Mouse (Mus musculus) CH12.LX (cell line): ENCODE measurements around the gene Inpp5a. TPM values are rescaled to one million over a fixed set of nuclear protein-coding genes. Genes with fewer than 3 reads are reported as not detected.

Experiments
- DNase-seq: peaks from one replicate; pipeline ENCODE4 v3.0.0-alpha.2; 2013; ENCODE audit errors: extremely low read depth
- H3K27ac ChIP-seq: 2 replicates; pipeline ENCODE4 v1.5.1; 2012; ENCODE audit warnings: low read depth, mild to moderate bottlenecking, control low read depth, moderate library complexity; ENCODE audit not compliant: insufficient read depth
- H3K27me3 ChIP-seq: replicated peaks from 2 replicates; pipeline ENCODE3; 2012; ENCODE audit warnings: inconsistent platforms
- H3K36me3 ChIP-seq, 2 experiments: replicated peaks in 1 of 2; 2 replicates each; pipeline versions ENCODE3 to v1.6.1; 2012; ENCODE audit warnings: inconsistent platforms in 1 of 2, low read length in 1 of 2, mild to moderate bottlenecking in 1 of 2, mixed read lengths in 1 of 2, moderate library complexity in 1 of 2; ENCODE audit not compliant: control insufficient read depth in 1 of 2, insufficient read depth in 1 of 2
- H3K4me1 ChIP-seq, 2 experiments: 2 replicates each; pipeline ENCODE4 v1.6.1; 2012; ENCODE audit warnings: inconsistent platforms in 1 of 2, moderate library complexity in 1 of 2; ENCODE audit not compliant: insufficient read depth in 2 of 2, control insufficient read depth in 1 of 2
- H3K4me2 ChIP-seq: 2 replicates; pipeline ENCODE4 v1.6.1; 2012; ENCODE audit warnings: low read depth, mild to moderate bottlenecking, control low read depth; ENCODE audit not compliant: poor library complexity, insufficient read depth, severe bottlenecking
- H3K4me3 ChIP-seq, 3 experiments: fragments of 150-350 bp in 1 of 3; sonication (generic) in 1 of 3; replicated peaks in 1 of 3; 2 replicates each; pipeline versions ENCODE3 to v1.5.1; 2011 to 2012; ENCODE audit warnings: low read depth in 2 of 3, low read length in 2 of 3, mild to moderate bottlenecking in 2 of 3, moderate library complexity in 2 of 3, control low read depth in 1 of 3, improper control_type of control experiment in 1 of 3, inconsistent platforms in 1 of 3, mixed read lengths in 1 of 3; ENCODE audit not compliant: poor library complexity in 1 of 3
- H3K79me2 ChIP-seq: replicated peaks from 2 replicates; pipeline ENCODE4 v1.6.1; 2012; ENCODE audit warnings: mild to moderate bottlenecking, moderate library complexity; ENCODE audit not compliant: control insufficient read depth, poor library complexity, insufficient read depth, severe bottlenecking; ENCODE audit errors: extremely low read depth
- H3K9ac ChIP-seq: 2 replicates; pipeline ENCODE4 v1.6.1; 2012; ENCODE audit warnings: low read depth, mild to moderate bottlenecking, control low read depth, moderate library complexity; ENCODE audit not compliant: insufficient read depth
- H3K9me3 ChIP-seq: replicated peaks from 2 replicates; pipeline ENCODE3; 2012; ENCODE audit warnings: low read length, inconsistent platforms, mixed read lengths
- BHLHE40 ChIP-seq: IDR thresholded peaks from 2 replicates; pipeline ENCODE4 v1.6.1; 2011; ENCODE audit warnings: mild to moderate bottlenecking, low read depth, low read length, improper control_type of control experiment
- ELF1 ChIP-seq: IDR thresholded peaks from 2 replicates; pipeline ENCODE4 v1.6.1; 2014; ENCODE audit warnings: low read depth, mild to moderate bottlenecking, inconsistent platforms, low read length, improper control_type of control experiment
- ETS1 ChIP-seq: conservative IDR thresholded peaks from 2 replicates; pipeline ENCODE4 v1.6.1; 2012; ENCODE audit warnings: low read depth, mild to moderate bottlenecking, inconsistent platforms, low read length, improper control_type of control experiment, moderate library complexity
- GABPA ChIP-seq: IDR thresholded peaks from 2 replicates; pipeline ENCODE4 v1.6.1; 2012; ENCODE audit warnings: low read depth, low read length, improper control_type of control experiment, inconsistent platforms; ENCODE audit not compliant: insufficient replicate concordance
- HCFC1 ChIP-seq: IDR thresholded peaks from 2 replicates; pipeline ENCODE4 v1.6.1; 2012; ENCODE audit warnings: low read depth, mild to moderate bottlenecking, inconsistent platforms, low read length, improper control_type of control experiment
- IRF4 ChIP-seq: IDR thresholded peaks from 2 replicates; pipeline ENCODE4 v1.6.1; 2014; ENCODE audit warnings: low read depth, mild to moderate bottlenecking, inconsistent platforms, low read length, improper control_type of control experiment
- JUND ChIP-seq: conservative IDR thresholded peaks from 2 replicates; pipeline ENCODE4 v1.6.1; 2011; ENCODE audit warnings: low read depth, low read length, improper control_type of control experiment
- KAT2A ChIP-seq: IDR thresholded peaks from 2 replicates; pipeline ENCODE4 v1.6.1; 2012; ENCODE audit warnings: low read length, improper control_type of control experiment, inconsistent platforms; ENCODE audit not compliant: insufficient replicate concordance
- MAFK ChIP-seq: IDR thresholded peaks from 2 replicates; pipeline ENCODE4 v1.6.1; 2011; ENCODE audit warnings: low read length, improper control_type of control experiment; ENCODE audit not compliant: insufficient replicate concordance
- MAX ChIP-seq: IDR thresholded peaks from 2 replicates; pipeline ENCODE4 v1.6.1; 2011; ENCODE audit warnings: low read length, improper control_type of control experiment
- MEF2A ChIP-seq: IDR thresholded peaks from 2 replicates; pipeline ENCODE4 v1.6.1; 2014; ENCODE audit warnings: low read depth, mild to moderate bottlenecking, inconsistent platforms, low read length, improper control_type of control experiment, borderline replicate concordance
- MXI1 ChIP-seq: IDR thresholded peaks from 2 replicates; pipeline ENCODE4 v1.6.1; 2011; ENCODE audit warnings: mild to moderate bottlenecking, low read depth, low read length, improper control_type of control experiment
- MYC ChIP-seq: IDR thresholded peaks from 2 replicates; pipeline ENCODE4 v1.6.1; 2011; ENCODE audit warnings: low read depth, mild to moderate bottlenecking, improper control_type of control experiment, low read length
- NELFE ChIP-seq: IDR thresholded peaks from 2 replicates; pipeline ENCODE4 v1.6.1; 2011; ENCODE audit warnings: low read depth, low read length, improper control_type of control experiment
- PAX5 ChIP-seq: IDR thresholded peaks from 2 replicates; pipeline ENCODE4 v1.6.1; 2012; ENCODE audit warnings: low read length, inconsistent platforms, mixed read lengths
- POLR2AphosphoS2 ChIP-seq: IDR thresholded peaks from 2 replicates; pipeline ENCODE4 v1.6.1; 2011; ENCODE audit warnings: low read depth, low read length, improper control_type of control experiment
- RAD21 ChIP-seq: IDR thresholded peaks from 2 replicates; pipeline ENCODE4 v1.6.1; 2011; ENCODE audit warnings: low read depth, mild to moderate bottlenecking, low read length, improper control_type of control experiment, moderate library complexity
- RCOR1 ChIP-seq: conservative IDR thresholded peaks from 2 replicates; pipeline ENCODE4 v1.6.1; 2012; ENCODE audit warnings: low read depth, mild to moderate bottlenecking, inconsistent platforms, low read length, improper control_type of control experiment
- SIN3A ChIP-seq: IDR thresholded peaks from 2 replicates; pipeline ENCODE4 v1.6.1; 2012; ENCODE audit warnings: low read length, improper control_type of control experiment, inconsistent platforms
- SMC3 ChIP-seq: IDR thresholded peaks from 2 replicates; pipeline ENCODE4 v1.6.1; 2011; ENCODE audit warnings: low read depth, low read length, improper control_type of control experiment
- USF2 ChIP-seq: conservative IDR thresholded peaks from 2 replicates; pipeline ENCODE4 v1.6.1; 2011; ENCODE audit warnings: low read depth, low read length, improper control_type of control experiment
- ZC3H11A ChIP-seq: IDR thresholded peaks from 2 replicates; pipeline ENCODE4 v1.6.1; 2012; ENCODE audit warnings: low read depth, mild to moderate bottlenecking, inconsistent platforms, low read length, improper control_type of control experiment
- ZKSCAN1 ChIP-seq: IDR thresholded peaks from 2 replicates; pipeline ENCODE4 v1.6.1; 2012; ENCODE audit warnings: low read depth, inconsistent platforms, low read length, improper control_type of control experiment, borderline replicate concordance
- ZMIZ1 ChIP-seq: IDR thresholded peaks from 2 replicates; pipeline ENCODE4 v1.6.1; 2012; ENCODE audit warnings: low read depth, mild to moderate bottlenecking, inconsistent platforms, low read length, improper control_type of control experiment
- dilution Hi-C: fragments of 300-500 bp; cut with MboI; formaldehyde crosslinking; loops from 2 replicates; pipeline ENCODE4 v1.14.3; 2020; ENCODE audit warnings: low sequenced_read_pairs; ENCODE audit not compliant: extremely low pct_unique_long_range_greater_than_20kb, extremely low pct_ligation_motif_present
- in situ Hi-C: fragments of 300-500 bp; cut with MboI; formaldehyde crosslinking; loops from 3 replicates; pipeline ENCODE4 v1.14.3; 2019; ENCODE audit warnings: low sequenced_read_pairs, low pct_ligation_motif_present, low pct_unique_long_range_greater_than_20kb, mixed read lengths
- polyA plus RNA-seq: library from polyadenylated mRNA; unstranded; fragments of >175 nt; gene quantifications from 2 replicates; pipeline ENCODE4 v1.2.1, GENCODE M21; 2012; ENCODE audit warnings: low read depth; ENCODE audit not compliant: insufficient read length
- total RNA-seq, 2 experiments: library from RNA; depleted of rRNA; stranded (reverse); fragments of 300-350 nt in 1 of 2; fragments of >200 nt in 1 of 2; gene quantifications; 2 replicates each; pipeline ENCODE4 v1.2.3; 2012 to 2014

Gene Inpp5a
- total and polyA plus RNA-seq, 3 experiments, result 1.7 to 5.4 (median 3.0) TPM

- Histone ChIP-seq H3K27ac (no peak overlapping the region), H3K9ac (no peak overlapping the region), H3K9me3 (no peaks in the 10 kb centered on the region), H3K4me3 (no peak overlapping the region), H3K79me2 (no peaks in the 10 kb centered on the region), H3K4me1 (no peaks in the 10 kb centered on the region), H3K4me2 (no peak overlapping the region), H3K36me3 (peaks cover 0 to 30% of the 10 kb centered on the region in 2 experiments), H3K27me3 (no peaks in the 10 kb centered on the region)
- dilution Hi-C loops (no loop called here), in situ Hi-C loops (no loop called here)
- DNase-seq, result no peak
- no peak for TF ChIP-seq MAX
- no peak for TF ChIP-seq ETS1
Measured at GRCm38 (mm10) chr7:139516661-139517016, 127.7 kb downstream of the Inpp5a start.

- Histone ChIP-seq H3K27me3 (no peaks in the 10 kb centered on the region), H3K9me3 (no peaks in the 10 kb centered on the region), H3K4me1 (no peaks in the 10 kb centered on the region), H3K4me2 (no peak overlapping the region), H3K79me2 (no peaks in the 10 kb centered on the region), H3K36me3 (peaks cover 0 to 29% of the 10 kb centered on the region in 2 experiments), H3K4me3 (no peak overlapping the region), H3K27ac (no peak overlapping the region), H3K9ac (no peak overlapping the region)
- in situ Hi-C loops, result no loop called here
- DNase-seq, result no peak
- TF ChIP-seq ZMIZ1 (no peak), ZC3H11A (no peak), SIN3A (no peak), RAD21 (no peak), BHLHE40 (no peak), MAX (no peak), PAX5 (no peak), GABPA (no peak), RCOR1 (no peak), HCFC1 (no peak), MAFK (no peak), IRF4 (no peak), MYC (no peak)
- dilution Hi-C loops, result no loop called here
Measured at GRCm38 (mm10) chr7:139518352-139518751, 129.4 kb downstream of the Inpp5a start.

DNA sequence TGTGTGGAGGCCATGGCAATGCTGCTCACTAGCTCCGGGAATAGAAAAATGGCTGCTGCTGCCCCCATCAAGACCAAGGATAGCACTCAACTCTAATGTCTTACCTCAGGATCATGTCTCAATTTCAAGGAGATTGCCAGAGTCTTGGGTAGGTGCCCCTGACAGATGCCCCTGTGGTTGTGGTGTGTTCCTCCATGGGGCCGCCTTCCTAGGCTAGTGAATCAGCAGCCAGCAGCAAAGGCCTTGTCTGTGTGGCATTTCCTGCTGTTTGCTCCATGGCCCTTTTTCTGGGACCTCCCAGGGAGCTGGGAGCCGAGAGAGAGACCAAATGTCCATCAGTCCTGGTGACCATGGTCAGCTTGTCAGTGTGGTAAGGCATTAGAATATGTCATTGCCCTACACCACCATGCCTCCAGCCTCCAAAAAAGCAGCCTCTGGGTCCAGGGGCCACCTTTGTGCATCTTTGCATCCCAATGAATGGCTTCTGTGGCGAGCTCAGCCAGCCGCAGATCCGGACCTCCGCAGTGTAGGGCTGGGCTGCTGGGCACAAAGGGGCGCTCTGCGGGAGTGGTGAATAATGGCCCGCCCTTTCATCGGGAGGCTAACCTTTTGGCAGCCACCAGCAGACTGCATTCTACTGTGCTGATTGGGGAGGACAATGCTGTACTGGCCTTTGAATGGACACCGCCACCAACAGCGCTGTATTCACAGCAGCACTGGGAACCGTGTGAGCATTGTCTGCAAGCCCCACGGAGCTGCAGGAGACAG, 139.6 kb downstream of the Inpp5a start:
- Histone ChIP-seq H3K9me3 (no peaks in the 10 kb centered on the region), H3K9ac (no peak overlapping the region), H3K27ac (no peak overlapping the region), H3K36me3 (peaks cover 0 to 47% of the 10 kb centered on the region in 2 experiments), H3K27me3 (no peaks in the 10 kb centered on the region), H3K4me3 (no peak overlapping the region), H3K4me1 (no peaks in the 10 kb centered on the region), H3K79me2 (no peaks in the 10 kb centered on the region), H3K4me2 (no peak overlapping the region)
- dilution Hi-C loops (no loop called here), in situ Hi-C loops (no loop called here)
- no peak for TF ChIP-seq ETS1
- TF ChIP-seq JUND, result no peak
- no peak for TF ChIP-seq MEF2A
- no peak for TF ChIP-seq KAT2A
- TF ChIP-seq SMC3, result no peak
- TF ChIP-seq PAX5, result no peak
- no peak for TF ChIP-seq ZKSCAN1
- no peak for TF ChIP-seq IRF4
- TF ChIP-seq ELF1, result no peak
- TF ChIP-seq MXI1, result no peak
- TF ChIP-seq NELFE, result no peak
- no peak for TF ChIP-seq USF2
- TF ChIP-seq POLR2AphosphoS2, result no peak
- DNase-seq, result no peak
